Mouse (Mus musculus): Measurements from ENCODE around the gene 1700061G19Rik. TPM values are rescaled to one million over a fixed set of nuclear protein-coding genes. Genes with fewer than 3 reads are reported as not detected.
A peak's percentile ranks its signal among the peaks of the same experiment; 100 is the strongest.

The 1700061G19Rik gene
- polyA plus RNA-seq, 1 experiment: 0.07 TPM

DNA sequence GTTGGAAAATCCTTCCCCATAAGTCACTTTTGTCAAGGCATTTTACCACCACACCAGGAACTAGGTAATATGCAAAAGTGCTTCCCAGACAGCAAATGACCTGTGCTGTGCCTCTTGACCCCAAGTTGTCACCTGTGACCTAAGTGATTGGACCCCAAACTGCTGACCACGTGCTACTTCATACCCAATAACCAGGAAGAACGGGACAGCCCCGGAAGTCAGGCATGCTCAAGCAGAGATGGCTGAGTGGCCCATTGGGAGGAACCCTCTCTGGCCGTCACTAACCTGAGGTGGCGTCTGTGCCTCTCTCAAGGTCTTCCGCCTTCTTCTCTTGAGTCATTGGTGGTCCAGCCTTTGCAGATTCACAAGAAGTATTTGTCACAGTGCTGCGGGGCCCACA is 2.8 kb upstream of the 1700061G19Rik start:
- TF ChIP-seq CTCF (IDR thresholded peaks at IDR 0.05; ENCODE audit: borderline replicate concordance, extremely low read depth, insufficient read depth, insufficient read length): no peak
- TF ChIP-seq POLR2A (IDR thresholded peaks at IDR 0.05; ENCODE audit: borderline replicate concordance, extremely low read depth, insufficient read depth, insufficient read length, poor library complexity, severe bottlenecking): no peak
- no peak for DNase-seq (ENCODE audit: low read depth)

DNA sequence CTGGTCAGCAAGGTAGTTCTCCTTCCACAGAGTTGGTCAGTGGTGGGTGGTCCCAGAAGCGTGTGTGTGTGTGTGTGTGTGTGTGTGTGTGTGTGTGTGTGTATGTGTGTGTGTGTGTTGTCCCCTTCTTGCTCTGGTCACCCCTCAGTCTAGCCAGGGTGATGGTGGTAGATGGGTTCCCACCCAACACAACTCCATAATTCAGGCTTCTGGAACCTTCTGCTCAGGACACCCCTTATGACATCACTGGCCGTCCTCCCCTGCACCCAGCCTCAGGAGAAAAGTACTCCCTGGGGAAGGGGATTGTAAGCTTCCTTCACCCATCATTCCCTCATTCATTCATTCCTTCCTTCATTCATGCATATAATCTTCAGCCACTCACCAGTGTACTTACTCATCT is 1.0 kb upstream of the 1700061G19Rik start, which contains the start of gene Acsbg2:
Gene Acsbg2, minus strand, starts transcription at position 211 of the 400 bp plus-strand sequence.
- TF ChIP-seq CTCF (IDR thresholded peaks at IDR 0.05; ENCODE audit: borderline replicate concordance, extremely low read depth, insufficient read depth, insufficient read length) (no peak), POLR2A (IDR thresholded peaks at IDR 0.05; ENCODE audit: borderline replicate concordance, extremely low read depth, insufficient read depth, insufficient read length, poor library complexity, severe bottlenecking) (no peak)
- no peak for DNase-seq (ENCODE audit: low read depth)

DNA sequence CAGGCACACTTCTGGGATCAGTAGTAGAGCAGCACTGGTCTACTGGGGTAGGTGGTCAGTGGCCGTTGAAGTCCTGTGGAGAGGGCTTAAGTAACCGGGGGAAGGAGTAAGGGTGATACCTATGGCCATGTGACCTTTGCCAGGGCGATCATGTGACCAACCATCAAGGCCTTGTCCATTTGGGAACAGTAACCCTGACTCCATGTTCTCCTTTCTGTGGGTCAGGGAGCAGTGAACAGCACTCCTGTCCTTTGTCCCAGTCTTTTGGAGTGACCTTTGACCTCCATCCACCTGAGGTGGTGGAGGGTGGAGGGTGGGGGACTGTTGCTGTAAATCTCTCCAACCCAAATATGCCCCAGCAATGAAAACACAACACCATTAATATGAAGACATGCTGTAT is 1.2 kb downstream of the 1700061G19Rik start:
- no peak for DNase-seq (ENCODE audit: low read depth)
- no peak for TF ChIP-seq CTCF (IDR thresholded peaks at IDR 0.05; ENCODE audit: borderline replicate concordance, extremely low read depth, insufficient read depth, insufficient read length)
- TF ChIP-seq POLR2A (IDR thresholded peaks at IDR 0.05; ENCODE audit: borderline replicate concordance, extremely low read depth, insufficient read depth, insufficient read length, poor library complexity, severe bottlenecking): no peak

DNA sequence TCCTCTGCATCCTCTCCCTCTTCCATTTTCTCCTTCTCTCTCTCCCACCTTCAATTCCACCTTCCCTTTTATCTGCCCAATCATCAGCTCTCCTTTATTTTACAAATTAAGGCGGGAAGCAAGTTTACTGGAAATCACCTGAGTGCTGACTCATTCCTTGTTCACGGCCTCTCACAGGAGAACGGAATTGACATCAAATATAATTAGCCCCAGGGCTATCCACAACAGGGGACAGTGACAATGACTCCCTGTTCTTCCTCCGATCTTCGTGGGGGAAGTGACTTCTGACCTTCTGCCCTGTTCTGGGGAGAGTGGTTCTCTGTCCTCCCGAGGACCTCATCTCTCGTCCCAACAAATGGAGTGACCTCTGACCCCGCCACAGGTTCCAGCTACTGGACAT is 1.7 kb downstream of the 1700061G19Rik start:
- no peak for TF ChIP-seq CTCF (IDR thresholded peaks at IDR 0.05; ENCODE audit: borderline replicate concordance, extremely low read depth, insufficient read depth, insufficient read length)
- no peak for TF ChIP-seq POLR2A (IDR thresholded peaks at IDR 0.05; ENCODE audit: borderline replicate concordance, extremely low read depth, insufficient read depth, insufficient read length, poor library complexity, severe bottlenecking)
- no peak for DNase-seq (ENCODE audit: low read depth)

DNA sequence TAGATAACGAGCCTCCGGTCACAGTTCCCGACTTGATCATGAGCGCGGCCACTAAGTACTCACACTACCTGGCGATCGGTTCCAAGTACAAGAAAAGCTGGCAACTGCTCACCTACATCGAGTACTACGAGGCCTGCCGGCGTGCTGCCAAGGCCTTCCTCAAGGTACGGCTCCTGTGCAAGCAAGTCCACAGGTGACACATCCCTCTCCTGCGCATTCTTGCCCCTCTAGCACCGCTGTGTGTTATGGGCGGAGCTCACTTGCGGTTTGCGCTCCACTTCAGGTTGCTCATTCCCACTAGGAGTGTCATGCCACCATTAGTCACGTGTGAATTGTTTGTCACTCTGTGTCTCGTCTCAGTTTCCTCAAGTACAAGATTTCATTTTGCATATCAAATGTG is 2.1 kb downstream of the 1700061G19Rik start:
- no peak for DNase-seq (ENCODE audit: low read depth)
- TF ChIP-seq POLR2A (IDR thresholded peaks at IDR 0.05; ENCODE audit: borderline replicate concordance, extremely low read depth, insufficient read depth, insufficient read length, poor library complexity, severe bottlenecking) (no peak), CTCF (IDR thresholded peaks at IDR 0.05; ENCODE audit: borderline replicate concordance, extremely low read depth, insufficient read depth, insufficient read length) (no peak)

DNA sequence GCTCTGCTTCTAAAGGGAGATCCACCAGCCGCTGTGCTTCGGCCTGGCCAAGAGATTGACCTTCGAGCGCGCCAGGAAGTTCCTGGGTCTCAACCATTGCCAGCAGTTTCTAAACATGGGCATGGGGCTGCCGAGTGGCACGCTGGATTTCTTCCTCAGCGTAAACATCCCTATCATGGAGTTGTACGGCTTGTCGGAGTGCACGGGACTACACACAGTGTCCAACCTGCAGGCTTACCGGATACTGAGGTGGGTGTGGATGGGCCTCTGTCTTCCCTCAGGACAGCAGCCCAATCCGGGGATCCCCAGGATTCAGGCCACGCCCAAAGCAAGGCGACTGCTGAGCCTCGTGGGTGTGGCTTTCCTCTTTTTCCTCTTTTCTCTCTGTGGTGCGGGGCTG is 8.3 kb downstream of the 1700061G19Rik start:
- no peak for TF ChIP-seq POLR2A (IDR thresholded peaks at IDR 0.05; ENCODE audit: borderline replicate concordance, extremely low read depth, insufficient read depth, insufficient read length, poor library complexity, severe bottlenecking)
- TF ChIP-seq CTCF (IDR thresholded peaks at IDR 0.05; ENCODE audit: borderline replicate concordance, extremely low read depth, insufficient read depth, insufficient read length): no peak
- DNase-seq (ENCODE audit: low read depth): no peak

DNA sequence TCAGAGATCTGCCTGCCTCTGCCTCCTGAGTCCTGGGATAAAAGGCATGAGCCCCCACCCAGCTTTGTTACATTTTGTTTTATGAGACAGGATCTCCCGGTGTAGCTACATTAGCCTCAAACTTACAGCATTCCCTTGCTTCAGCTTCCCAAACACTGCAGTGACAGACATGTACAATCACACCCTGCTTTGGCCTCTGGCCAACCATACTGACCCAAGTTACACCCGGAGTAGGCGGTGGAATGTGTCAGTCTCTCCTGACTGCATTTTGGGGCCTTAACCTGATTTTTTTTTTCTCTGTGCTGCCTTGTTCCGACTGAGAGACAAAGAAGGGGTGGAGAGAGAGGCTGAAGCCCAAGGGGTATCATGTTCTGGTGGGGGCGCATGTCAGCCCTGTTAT is 9.1 kb downstream of the 1700061G19Rik start:
- TF ChIP-seq CTCF (IDR thresholded peaks at IDR 0.05; ENCODE audit: borderline replicate concordance, extremely low read depth, insufficient read depth, insufficient read length): no peak
- TF ChIP-seq POLR2A (IDR thresholded peaks at IDR 0.05; ENCODE audit: borderline replicate concordance, extremely low read depth, insufficient read depth, insufficient read length, poor library complexity, severe bottlenecking): no peak
- DNase-seq (ENCODE audit: low read depth): peak; percentile 37

DNA sequence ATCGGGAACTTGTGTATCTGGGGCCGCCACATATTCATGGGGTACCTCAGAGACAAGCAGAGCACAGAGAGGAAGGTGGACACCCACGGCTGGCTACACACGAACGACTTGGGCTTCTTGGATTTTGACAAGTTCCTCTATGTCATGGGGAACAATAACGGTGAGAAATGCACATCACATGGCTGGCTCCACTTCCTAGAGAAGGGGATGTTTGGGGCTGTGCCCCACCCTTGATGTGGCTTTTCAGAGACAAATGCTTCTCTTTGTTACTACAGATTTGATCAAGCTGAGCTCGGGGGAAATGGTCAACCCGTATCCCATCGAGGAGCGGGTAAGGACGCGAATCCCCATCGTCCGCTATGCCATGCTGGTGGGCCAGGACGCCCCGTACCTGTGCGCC is 9.5 kb downstream of the 1700061G19Rik start:
- no peak for DNase-seq (ENCODE audit: low read depth)
- no peak for TF ChIP-seq POLR2A (IDR thresholded peaks at IDR 0.05; ENCODE audit: borderline replicate concordance, extremely low read depth, insufficient read depth, insufficient read length, poor library complexity, severe bottlenecking)
- no peak for TF ChIP-seq CTCF (IDR thresholded peaks at IDR 0.05; ENCODE audit: borderline replicate concordance, extremely low read depth, insufficient read depth, insufficient read length)

DNA sequence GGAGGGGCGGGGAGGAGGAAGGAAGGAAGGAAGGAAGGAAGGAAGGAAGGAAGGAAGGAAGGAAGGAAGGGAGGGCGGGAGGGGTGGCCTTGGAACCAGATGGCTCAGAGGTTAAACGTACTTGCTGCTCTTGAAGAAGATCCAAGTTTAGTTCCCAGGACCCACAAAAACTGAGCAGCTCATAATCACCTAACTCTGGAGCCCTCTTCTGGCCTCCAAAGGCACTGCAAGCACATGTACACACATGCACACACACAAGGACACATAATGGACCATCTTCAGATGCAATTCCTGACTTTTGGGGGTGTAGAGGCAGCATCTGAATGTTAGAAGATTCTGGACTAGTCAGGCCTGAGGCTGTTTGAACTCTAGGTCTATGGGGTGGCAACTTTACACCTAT is 12.8 kb downstream of the 1700061G19Rik start:
- no peak for DNase-seq (ENCODE audit: low read depth)
- TF ChIP-seq POLR2A (IDR thresholded peaks at IDR 0.05; ENCODE audit: borderline replicate concordance, extremely low read depth, insufficient read depth, insufficient read length, poor library complexity, severe bottlenecking) (no peak), CTCF (IDR thresholded peaks at IDR 0.05; ENCODE audit: borderline replicate concordance, extremely low read depth, insufficient read depth, insufficient read length) (peak; percentile 26; the same call in 1 of the 2 replicates)

DNA sequence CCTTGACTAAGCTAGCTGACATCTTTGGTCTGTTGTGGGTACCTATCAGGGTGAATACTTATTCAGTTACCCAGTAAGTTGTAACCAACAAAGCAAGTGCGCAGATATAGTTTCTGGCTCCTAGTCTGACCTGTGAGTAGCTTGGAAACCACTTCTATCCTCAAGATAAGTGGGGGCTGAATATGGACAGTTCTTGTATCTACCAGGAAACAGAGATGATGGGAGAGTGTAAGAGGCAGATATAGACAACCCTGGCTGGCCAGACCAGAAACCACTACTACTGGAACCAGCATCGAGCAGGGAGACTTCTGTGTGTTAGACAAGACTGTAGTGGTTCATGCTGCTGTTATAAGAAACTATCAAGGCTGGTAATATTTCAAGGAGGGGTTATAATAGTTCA is 14.7 kb downstream of the 1700061G19Rik start:
- no peak for TF ChIP-seq CTCF (IDR thresholded peaks at IDR 0.05; ENCODE audit: borderline replicate concordance, extremely low read depth, insufficient read depth, insufficient read length)
- TF ChIP-seq POLR2A (IDR thresholded peaks at IDR 0.05; ENCODE audit: borderline replicate concordance, extremely low read depth, insufficient read depth, insufficient read length, poor library complexity, severe bottlenecking): no peak
- DNase-seq (ENCODE audit: low read depth): no peak

DNA sequence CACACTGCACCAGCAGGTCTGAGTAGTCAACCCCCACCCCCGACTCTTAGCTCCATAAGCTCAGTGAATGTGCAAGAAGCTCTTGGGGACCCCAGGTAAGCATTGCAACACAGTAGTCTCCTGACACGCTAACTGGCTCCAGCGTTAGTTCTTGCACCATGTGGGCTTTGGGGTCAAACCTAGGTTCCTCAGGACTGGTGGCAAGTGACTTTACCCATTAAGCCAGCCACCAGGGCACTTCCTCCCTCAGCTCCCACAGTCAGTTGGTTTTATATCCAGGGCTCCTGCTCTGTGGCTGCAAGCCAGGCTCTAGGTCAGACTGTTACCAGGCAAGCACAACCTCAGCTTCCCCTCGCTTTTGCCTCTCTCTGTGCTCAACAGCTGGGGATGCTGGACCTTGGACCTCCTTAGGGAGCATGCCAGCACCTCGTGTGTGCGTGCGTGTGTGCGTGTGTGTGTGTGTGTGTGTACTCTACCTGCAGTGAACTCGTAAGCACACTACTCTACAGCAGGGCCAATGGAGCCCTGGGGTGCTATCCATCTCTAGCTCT is 20.2 kb downstream of the 1700061G19Rik start:
- TF ChIP-seq POLR2A (IDR thresholded peaks at IDR 0.05; ENCODE audit: borderline replicate concordance, extremely low read depth, insufficient read depth, insufficient read length, poor library complexity, severe bottlenecking): no peak
- no peak for TF ChIP-seq CTCF (IDR thresholded peaks at IDR 0.05; ENCODE audit: borderline replicate concordance, extremely low read depth, insufficient read depth, insufficient read length)
- no peak for DNase-seq (ENCODE audit: low read depth)

DNA sequence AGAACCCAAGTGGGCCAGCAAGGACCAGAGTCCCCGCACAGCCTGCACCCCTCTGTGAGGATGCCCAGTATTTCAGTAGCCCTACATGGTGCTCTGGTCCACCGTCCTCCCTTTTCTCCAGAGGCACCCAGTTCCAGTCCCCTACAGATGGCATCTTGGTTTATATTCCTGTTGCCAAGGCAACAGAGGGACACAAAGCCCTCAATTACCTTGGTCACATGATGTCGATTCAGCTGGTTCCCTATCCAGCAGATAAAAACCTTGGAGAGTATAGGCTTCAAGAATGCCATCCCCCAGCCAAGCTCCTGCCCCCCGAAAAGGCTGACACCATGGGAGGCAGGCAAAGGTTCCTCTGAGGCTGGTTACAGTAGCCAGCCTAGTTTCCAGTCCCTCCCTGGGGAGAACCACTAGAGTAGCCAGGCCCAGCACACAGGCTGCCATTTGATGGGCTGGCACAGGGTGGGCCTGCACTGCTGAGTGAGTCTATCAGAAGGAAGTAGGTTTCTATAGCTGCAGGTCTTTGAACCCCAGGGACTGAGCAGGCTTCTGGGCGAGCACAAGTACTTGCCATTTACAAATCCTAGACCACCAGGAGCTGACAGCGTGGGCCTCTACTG is 21.3 kb downstream of the 1700061G19Rik start:
- TF ChIP-seq POLR2A (IDR thresholded peaks at IDR 0.05; ENCODE audit: borderline replicate concordance, extremely low read depth, insufficient read depth, insufficient read length, poor library complexity, severe bottlenecking) (no peak), CTCF (IDR thresholded peaks at IDR 0.05; ENCODE audit: borderline replicate concordance, extremely low read depth, insufficient read depth, insufficient read length) (no peak)
- DNase-seq (ENCODE audit: low read depth): peak; percentile 88
